In the genomic region with DNA sequence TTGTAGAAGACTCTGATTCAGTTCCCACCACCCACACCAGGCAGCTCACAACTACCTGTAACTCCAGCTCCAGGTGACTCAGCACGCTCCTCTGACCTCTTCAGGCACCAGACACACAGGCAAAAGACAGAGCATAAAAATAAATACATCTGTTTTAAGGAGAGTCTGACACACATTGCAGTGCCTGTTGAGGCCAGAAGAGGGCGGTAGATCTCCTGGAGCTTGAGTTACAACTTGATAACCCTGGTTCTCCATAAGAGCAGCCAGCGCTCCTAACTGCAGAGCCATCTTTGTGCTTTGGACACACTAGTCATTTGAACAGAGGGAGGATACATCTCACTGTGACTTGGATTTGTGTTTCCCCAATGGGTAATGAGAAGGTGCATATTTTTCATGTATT, we compare ENCODE assay signal across 8 mouse cellular contexts. TPM values are rescaled to one million over a fixed set of nuclear protein-coding genes. Genes with fewer than 3 reads are reported as not detected.
DNase-seq lines count a peak whose midpoint lies in the region; ATAC-seq and TF ChIP-seq lines count a peak whose summit lies in the region.

No protein-coding gene starts in this region.

- no peaks in the 10 kb centered on the region for H3K36me3 ChIP-seq in midbrain, postnatal 0 days (ENCODE audit: insufficient read depth, low read length)
- H3K36me3 ChIP-seq in midbrain, embryonic 13.5 days: no peaks in the 10 kb centered on the region

- DNase-seq in adrenal gland, adult (ENCODE audit: inconsistent age in 2 of 2, low spot score in 1 of 2): peak; percentile 37 to 84
- no peak for DNase-seq in adrenal gland, adult 8-10 months
- peak; percentile 21 for DNase-seq in midbrain, postnatal 0 days (ENCODE audit: low spot score)
- DNase-seq in cerebellum, postnatal 14 days: peak; percentile 69 to 74
- peak; percentile 11 to 53 for DNase-seq in layer of hippocampus, adult 8-10 months (ENCODE audit: low spot score in 2 of 2)
- peak; percentile 9 to 55 for DNase-seq in monocyte, adult 2 months (ENCODE audit: low read depth in 1 of 2, low spot score in 2 of 2)
- DNase-seq in thymus, postnatal 25 days: peak; percentile 54

- no peak overlapping the region for H3K4me2 ChIP-seq in midbrain, postnatal 0 days (ENCODE audit: low read depth, low read length, poor library complexity, severe bottlenecking)
- no peak overlapping the region for H3K4me2 ChIP-seq in midbrain, embryonic 13.5 days (replicated peaks)

- H3K27me3 ChIP-seq in midbrain, postnatal 0 days (ENCODE audit: insufficient read depth, low read length): no peaks in the 10 kb centered on the region
- H3K27me3 ChIP-seq in midbrain, embryonic 13.5 days: no peaks in the 10 kb centered on the region

- ATAC-seq in midbrain, postnatal 0 days (ENCODE audit: low FRiP score): no peak
- no peak for ATAC-seq in midbrain, embryonic 13.5 days

- no peak overlapping the region for H3K9ac ChIP-seq in midbrain, postnatal 0 days (replicated peaks; ENCODE audit: low read length, poor library complexity, severe bottlenecking)
- H3K9ac ChIP-seq in midbrain, embryonic 13.5 days (replicated peaks): no peak overlapping the region

- peak; percentile 61 for TF ChIP-seq CTCF in midbrain, postnatal 0 days (IDR thresholded peaks at IDR 0.05)

- no peak overlapping the region for H3K27ac ChIP-seq in midbrain, postnatal 0 days (ENCODE audit: low read depth, low read length)
- H3K27ac ChIP-seq in midbrain, embryonic 13.5 days: no peak overlapping the region

- 52% methylated on average over 3 of the region's 3 CpGs for WGBS in midbrain, postnatal 0 days
- WGBS in midbrain, embryonic 13.5 days: 44% methylated on average over 3 of the region's 3 CpGs

- H3K4me1 ChIP-seq in midbrain, postnatal 0 days (ENCODE audit: insufficient read depth, low read length): no peaks in the 10 kb centered on the region
- no peaks in the 10 kb centered on the region for H3K4me1 ChIP-seq in midbrain, embryonic 13.5 days (replicated peaks)

- no peak overlapping the region for H3K4me3 ChIP-seq in midbrain, postnatal 0 days (ENCODE audit: low read depth, low read length)
- no peak overlapping the region for H3K4me3 ChIP-seq in midbrain, embryonic 13.5 days (replicated peaks)

- no peaks in the 10 kb centered on the region for H3K9me3 ChIP-seq in midbrain, postnatal 0 days (ENCODE audit: low read length)
- H3K9me3 ChIP-seq in midbrain, embryonic 13.5 days: no peaks in the 10 kb centered on the region

RNA-seq across cellular contexts. Expression of a gene that starts 13.2 kb away (rescaled TPM):
- total RNA-seq in adrenal gland, adult 8-10 months (2022): not detected
- total RNA-seq in midbrain, postnatal 0 days (2014; rRNA removed): not detected in 2 replicates
- not detected in 2 replicates for polyA plus RNA-seq in midbrain, postnatal 0 days (2015; fragmentation: Nextera tagmentation; extraction: Ambion mirVana)
- polyA plus RNA-seq in midbrain, embryonic 13.5 days (2015; fragmentation: Nextera tagmentation; extraction: Ambion mirVana): not detected in 2 replicates
- total RNA-seq in layer of hippocampus, adult 8-10 months (2022): not detected

RNA-seq across cellular contexts. Expression of a gene that starts 20.2 kb away (rescaled TPM):
- 10 to 100 TPM; 11.2 to 54.4 (median 43.2) TPM for total RNA-seq in adrenal gland, adult 8-10 months (2022)
- 0.27 and 0.61 TPM in 2 replicates for total RNA-seq in midbrain, postnatal 0 days (2014; rRNA removed)
- 0.52 and 0.79 TPM in 2 replicates for polyA plus RNA-seq in midbrain, postnatal 0 days (2015; fragmentation: Nextera tagmentation; extraction: Ambion mirVana)
- polyA plus RNA-seq in midbrain, embryonic 13.5 days (2015; fragmentation: Nextera tagmentation; extraction: Ambion mirVana): 0.17 and 0.27 TPM in 2 replicates
- under 1 TPM in 3 of 4 experiments, not detected in 1; 0.24 to 0.39 (median 0.29) TPM for total RNA-seq in layer of hippocampus, adult 8-10 months (2022)

RNA-seq across cellular contexts. Expression of a gene that starts 39.4 kb away (rescaled TPM):
- total RNA-seq in adrenal gland, adult 8-10 months (2022): 10 to 100 TPM; 24.4 to 27.7 (median 24.6) TPM
- total RNA-seq in midbrain, postnatal 0 days (2014; rRNA removed): 27.6 and 31.8 TPM in 2 replicates
- 2.5 and 2.8 TPM in 2 replicates for polyA plus RNA-seq in midbrain, postnatal 0 days (2015; fragmentation: Nextera tagmentation; extraction: Ambion mirVana)
- polyA plus RNA-seq in midbrain, embryonic 13.5 days (2015; fragmentation: Nextera tagmentation; extraction: Ambion mirVana): 2.7 and 2.8 TPM in 2 replicates
- 10 to 100 TPM; 48.4 to 60.7 (median 57.1) TPM for total RNA-seq in layer of hippocampus, adult 8-10 months (2022)
